Mouse (Mus musculus) thymus, postnatal 14 days (tissue): ENCODE results near the gene Vmn1r79.
"Not testable (repeated sequence)": the region's sequence is repeated elsewhere in the genome, so short reads cannot be mapped to it uniquely, and the experiment has no call there.

Source experiments
- DNase-seq: peaks from one replicate; pipeline ENCODE4 v3.0.0; 2021

The Vmn1r79 gene

DNA sequence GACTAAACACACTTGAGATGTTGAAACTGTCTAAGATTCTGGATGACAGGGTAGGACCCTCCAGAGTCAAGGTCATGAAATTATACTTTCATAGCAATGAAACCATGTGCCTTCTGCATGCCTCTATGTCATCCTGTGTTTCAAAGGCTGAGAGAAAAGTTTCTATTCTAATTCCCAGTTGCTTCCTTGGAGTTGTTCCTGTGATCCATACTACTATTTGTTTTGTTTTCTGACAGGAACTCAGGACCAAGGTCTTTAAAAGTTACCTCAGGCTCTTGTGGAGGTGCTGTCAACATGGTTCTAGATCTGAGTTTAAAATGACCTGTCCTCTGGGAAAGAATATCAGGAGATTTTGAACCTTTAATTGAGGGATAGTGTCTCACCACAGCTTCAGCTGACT lies at the start of gene Vmn1r79:
Vmn1r79 (plus strand) TSS at position 301 of the 400 bp plus-strand sequence.
- DNase-seq: not testable (repeated sequence)

DNA sequence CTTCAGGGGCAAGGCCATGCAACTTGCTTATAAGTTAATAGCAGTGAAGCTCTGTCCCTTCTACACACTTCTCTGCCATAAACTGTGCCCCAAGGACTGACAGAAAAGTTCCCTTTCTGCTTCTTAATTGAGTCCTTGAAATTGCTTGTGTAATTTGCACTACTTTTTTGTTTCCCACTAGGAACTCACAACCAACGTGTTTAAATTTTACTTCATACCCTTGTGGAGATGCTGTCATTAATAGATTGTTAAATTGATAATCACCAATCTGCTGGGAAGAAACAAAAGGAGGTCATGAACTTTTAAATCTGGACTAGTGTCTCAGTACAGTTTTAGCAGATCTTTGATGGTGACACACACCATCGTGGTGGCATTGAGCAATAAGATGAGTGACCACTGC lies 21.1 kb upstream of the Vmn1r79 start, which contains the start of gene Vmn1r78:
Vmn1r78 (plus strand) TSS at position 301 of the 400 bp plus-strand sequence.
- no peak for DNase-seq

DNA sequence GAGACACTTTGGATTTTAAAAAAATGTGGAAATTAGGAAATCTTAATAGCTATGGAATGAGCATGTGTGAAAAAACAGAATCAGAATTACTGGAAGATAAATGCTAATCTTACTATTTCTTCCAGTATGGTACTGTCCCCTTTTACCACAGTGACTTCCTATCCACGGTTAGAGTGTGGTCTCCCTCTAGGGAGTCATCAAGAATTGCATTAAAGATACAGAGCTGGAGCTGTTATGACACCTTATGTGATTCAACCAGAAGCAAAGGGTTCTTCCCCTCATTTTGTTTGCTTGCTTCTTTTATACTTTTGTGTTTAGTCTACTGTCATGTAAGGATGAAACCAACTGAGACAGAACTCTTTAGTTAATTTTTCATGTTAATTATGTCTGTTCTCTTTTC lies 14.6 kb upstream of the Vmn1r79 start:
- DNase-seq: not testable (repeated sequence)

DNA sequence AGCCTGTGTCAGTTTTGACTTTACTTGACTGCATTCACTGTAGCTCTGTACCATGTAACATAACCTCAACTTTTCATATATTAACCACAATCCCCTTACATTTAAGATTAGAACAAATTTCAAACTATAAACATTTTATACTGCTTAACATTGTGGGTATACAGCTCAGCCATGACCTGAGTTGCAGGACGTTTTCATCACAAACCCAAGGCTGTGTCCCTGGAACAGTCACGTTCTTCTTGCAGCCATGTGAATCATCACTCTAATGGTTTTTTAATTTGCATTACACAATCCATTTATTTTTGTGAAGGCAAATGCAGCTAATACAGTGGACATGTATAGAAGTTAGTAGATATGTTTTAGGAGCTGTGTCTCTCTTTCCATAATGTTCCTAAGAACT lies 1.8 kb downstream of the Vmn1r79 start:
- not testable (repeated sequence) for DNase-seq

DNA sequence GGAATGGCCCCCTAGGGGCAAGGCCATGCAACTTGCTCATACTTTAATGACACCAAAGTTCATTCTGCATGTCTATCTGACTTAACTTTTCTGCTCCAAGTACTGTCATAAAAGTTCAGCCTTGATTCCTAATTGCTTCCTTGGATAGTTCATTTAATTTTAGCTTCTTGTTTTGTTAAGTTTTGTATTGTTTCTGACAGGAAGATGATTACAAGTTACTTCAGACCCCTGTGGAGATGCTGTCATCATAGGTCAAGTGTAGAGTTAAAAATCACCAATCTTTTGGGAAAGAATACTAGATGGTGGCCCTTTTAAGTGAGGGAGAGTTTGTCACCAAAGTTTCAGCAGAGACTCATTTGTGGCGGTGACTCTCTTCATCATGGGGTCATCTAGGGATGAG lies 17.9 kb downstream of the Vmn1r79 start, which contains the start of gene Vmn1r80:
Vmn1r80 (plus strand) TSS at position 301 of the 400 bp plus-strand sequence.
- DNase-seq: no peak

DNA sequence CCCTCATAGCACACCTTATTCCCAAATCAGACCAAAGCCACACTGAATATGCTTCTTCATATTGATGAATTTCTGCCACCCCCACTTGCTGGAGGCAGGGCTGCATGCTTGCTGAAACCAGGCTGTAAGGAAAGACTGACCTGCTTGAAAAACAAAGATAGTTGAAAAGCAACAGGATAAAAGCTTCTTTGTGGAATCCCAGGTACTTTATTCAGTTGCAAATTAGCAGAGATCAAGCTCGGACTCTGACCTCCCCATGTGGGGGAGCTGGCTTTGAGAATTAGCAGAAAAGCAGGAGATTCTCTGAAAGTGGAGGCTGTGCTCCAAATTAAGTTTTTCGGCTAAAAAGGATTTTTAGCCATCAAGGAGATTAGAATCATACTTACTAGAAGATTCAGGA lies 33.1 kb downstream of the Vmn1r79 start:
- no peak for DNase-seq
